Mouse (Mus musculus) ovary, adult 10 weeks (tissue): Measurements from ENCODE around the gene Rgl2. TPM values are rescaled to one million over a fixed set of nuclear protein-coding genes. Genes with fewer than 3 reads are reported as not detected.

Experiments
- polyA plus RNA-seq: library from polyadenylated mRNA; stranded (reverse); fragments of 350-450 nt; fragmentation: Illumina TruSeq; extraction: RNeasy Lipid Tissue Mini Kit (QIAGEN cat#74804); gene quantifications from one replicate; pipeline ENCODE4 v1.2.3, GENCODE M21; 2014

The Rgl2 gene
- polyA plus RNA-seq, result 1.9 TPM

GRCm38 (mm10) chr17:33929371-33930279, at the start of gene Rgl2:
Rgl2 (plus strand) TSS chr17:33929543.

GRCm38 (mm10) chr17:33890533-33891059, 38.7 kb upstream of the Rgl2 start, which contains the start of gene Kifc1:
Kifc1 (minus strand) TSS chr17:33890661.

DNA sequence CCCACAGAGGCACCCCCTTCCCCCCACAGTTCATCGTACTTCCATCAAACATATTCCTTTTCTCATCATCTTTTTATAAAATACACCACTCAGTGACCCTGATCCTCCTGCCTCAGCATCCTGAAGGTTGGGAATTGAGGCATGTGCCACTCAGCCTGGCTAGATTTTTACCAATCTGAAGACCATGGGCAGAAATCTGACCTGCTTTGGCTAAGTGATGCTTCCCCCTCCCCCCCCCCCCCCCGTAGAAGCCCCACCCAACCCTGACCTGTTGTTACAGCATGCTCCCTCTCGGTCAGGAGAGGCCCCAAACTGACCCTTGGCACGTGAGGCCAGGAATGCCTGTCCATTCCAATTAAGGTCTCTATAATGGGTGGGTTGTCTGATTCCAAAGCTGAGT, 24.5 kb upstream of the Rgl2 start, which contains the start of gene Platr17:
Platr17 (plus strand) TSS at position 301 of the 400 bp plus-strand sequence.

DNA sequence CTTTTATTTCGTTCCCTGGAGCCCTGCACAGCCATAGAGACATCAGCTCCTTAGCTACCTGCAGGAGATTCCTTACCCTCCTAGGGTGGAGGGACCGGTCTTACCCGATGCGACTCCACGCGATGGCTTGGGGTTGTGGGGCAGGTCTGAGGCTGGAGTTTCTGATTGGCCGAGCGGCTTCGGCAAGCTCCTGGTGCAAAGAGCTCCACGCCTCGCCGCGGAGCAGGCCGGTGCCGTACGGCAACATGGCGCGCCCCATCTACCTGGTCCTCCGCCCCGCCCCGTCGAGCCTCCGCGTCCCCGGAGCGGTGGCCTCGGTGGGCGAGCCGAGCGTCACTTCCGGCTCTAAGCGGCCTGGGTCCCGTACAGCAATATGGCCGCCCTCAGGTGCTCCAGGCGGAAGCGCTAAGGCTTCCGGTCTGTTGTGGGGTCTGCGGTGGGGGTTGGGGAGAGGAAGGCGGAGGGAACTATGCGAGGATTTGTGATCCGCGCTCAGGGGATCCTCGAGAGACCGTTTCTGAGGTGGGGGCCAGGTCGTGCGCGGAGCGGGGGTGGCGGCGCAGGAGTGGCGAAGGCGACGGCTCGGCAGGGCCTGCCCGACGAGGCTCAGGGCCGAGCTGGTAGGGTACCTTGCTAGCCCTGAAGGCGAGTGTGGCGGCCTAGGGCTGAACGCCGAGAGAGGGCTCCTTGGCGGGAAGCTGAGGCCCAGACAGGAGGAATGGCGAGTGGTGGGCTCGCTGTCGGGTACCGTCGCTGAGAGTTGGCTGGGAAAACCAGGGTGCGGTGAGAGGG, 20.1 kb upstream of the Rgl2 start, which contains the start of gene Daxx:
Daxx (plus strand) TSS at position 338 of the 792 bp plus-strand sequence.

GRCm38 (mm10) chr17:33915671-33916250, 13.6 kb upstream of the Rgl2 start, which contains the start of the genes Tapbp and Zbtb22:
Tapbp (plus strand) TSS chr17:33915899.
Zbtb22 (plus strand) TSS chr17:33915904.

DNA sequence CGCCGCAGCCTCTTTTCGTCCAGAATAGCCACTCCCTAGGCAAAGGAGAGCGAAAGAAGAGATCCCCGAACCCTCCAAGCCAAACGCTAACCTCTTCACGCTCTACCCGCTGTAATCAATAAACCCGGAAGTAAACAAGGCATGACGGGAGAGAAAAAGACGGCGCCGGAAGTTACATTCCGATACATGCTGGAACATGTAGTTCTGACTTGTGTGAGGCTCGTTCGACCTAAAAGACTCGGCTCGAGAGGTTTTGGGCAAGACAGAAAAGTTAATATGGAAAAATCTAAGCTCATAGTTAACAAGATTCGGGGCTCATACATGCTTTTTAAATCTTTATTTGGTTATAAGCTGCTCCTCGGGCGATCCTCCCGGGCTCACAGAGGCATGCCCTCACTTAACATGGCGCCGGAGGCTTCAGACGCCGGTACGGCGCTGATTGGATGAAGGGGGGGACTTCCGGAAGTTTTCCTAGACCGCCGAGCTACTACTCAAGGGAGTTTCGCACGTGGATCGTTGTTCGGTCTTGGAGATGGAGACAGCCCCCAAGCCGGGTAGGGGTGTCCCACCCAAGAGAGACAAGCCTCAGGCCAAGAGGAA, 11.0 kb downstream of the Rgl2 start, which contains the start of the genes Pfdn6 and Wdr46:
Pfdn6 (minus strand) TSS at position 138 of the 600 bp plus-strand sequence.
Wdr46 (plus strand) TSS at position 455 of the 600 bp plus-strand sequence.

DNA sequence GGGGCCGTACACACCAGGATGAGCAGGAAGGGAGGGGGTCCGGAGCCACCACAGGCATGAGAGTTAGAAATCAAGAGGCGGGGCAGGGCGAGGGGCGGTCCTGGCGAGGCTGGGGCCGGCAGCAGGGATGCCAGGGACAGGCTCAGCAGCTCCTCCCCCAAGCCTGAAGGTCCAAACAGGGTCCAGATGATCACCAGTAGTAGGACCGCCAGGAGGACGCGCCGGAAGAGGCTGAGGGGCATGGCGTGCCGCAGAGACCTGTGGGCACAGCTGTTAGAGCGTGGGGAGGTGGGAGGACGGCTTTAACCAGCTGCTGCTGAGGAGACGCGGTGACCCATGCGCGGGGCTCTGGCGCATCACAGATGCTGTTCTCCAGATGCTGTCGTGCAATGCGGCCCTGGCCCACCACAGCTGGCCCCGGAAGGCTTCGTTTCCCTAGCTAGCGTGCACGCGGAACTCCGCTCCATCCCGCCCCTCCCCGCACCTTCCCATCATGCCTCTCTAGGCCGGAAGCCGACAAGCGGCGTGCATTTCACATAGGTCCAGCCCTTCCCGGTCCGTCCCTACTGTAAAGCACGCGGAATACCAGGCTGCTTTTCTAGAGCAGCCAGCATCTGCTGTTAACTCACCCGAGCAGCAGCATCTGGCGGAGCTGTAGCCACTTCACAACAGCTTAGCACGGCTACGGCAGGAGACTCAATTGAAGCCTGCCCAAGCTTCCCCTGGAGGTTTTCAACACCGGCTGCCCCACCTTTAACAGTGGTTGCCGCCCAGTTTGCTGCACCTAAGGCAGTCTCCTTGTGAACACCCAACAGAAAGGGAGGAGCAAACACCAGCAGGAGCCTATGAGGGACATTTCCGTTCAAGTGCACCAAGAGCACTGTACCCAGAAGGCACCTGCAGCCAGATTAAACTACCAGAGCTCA, 21.9 kb downstream of the Rgl2 start, which contains the start of gene B3galt4:
B3galt4 (minus strand) TSS at position 468 of the 926 bp plus-strand sequence.

GRCm38 (mm10) chr17:33955555-33956214, 26.3 kb downstream of the Rgl2 start, which contains the start of the genes Vps52 and Rps18:
Vps52 (plus strand) TSS chr17:33955812.
Rps18 (minus strand) TSS chr17:33956001.

Other genes starting within 250 kb of the Rgl2 start
- gene Hnrnpm, start 242.7 kb upstream of the Rgl2 start, polyA plus RNA-seq, result 627 TPM
- gene March2, start 210.9 kb upstream of the Rgl2 start, polyA plus RNA-seq, result 16.3 TPM
- 36.7 TPM for gene Rab11b, start 169.0 kb upstream of the Rgl2 start, polyA plus RNA-seq
- 5.5 TPM for gene Angptl4, start 147.7 kb upstream of the Rgl2 start, polyA plus RNA-seq
- 5.6 TPM for gene Kank3, start 119.0 kb upstream of the Rgl2 start, polyA plus RNA-seq
- gene Rps28, start 105.0 kb upstream of the Rgl2 start, polyA plus RNA-seq, result 90.3 TPM
- 14.1 TPM for gene Ndufa7, start 105.0 kb upstream of the Rgl2 start, polyA plus RNA-seq
- 9.6 TPM for gene Cd320, start 86.5 kb upstream of the Rgl2 start, polyA plus RNA-seq
- gene Gm7029, start 55.7 kb upstream of the Rgl2 start, polyA plus RNA-seq, result not detected
- 4.2 TPM for gene Kifc1, start 38.9 kb upstream of the Rgl2 start, polyA plus RNA-seq
- not detected for gene Platr17, start 24.4 kb upstream of the Rgl2 start, polyA plus RNA-seq
- gene Daxx, start 20.1 kb upstream of the Rgl2 start, polyA plus RNA-seq, result 6.0 TPM
- gene Tapbp, start 13.6 kb upstream of the Rgl2 start, polyA plus RNA-seq, result 33.7 TPM
- gene Zbtb22, start 13.6 kb upstream of the Rgl2 start, polyA plus RNA-seq, result 1.7 TPM
- 15.3 TPM for gene Pfdn6, start 10.8 kb downstream of the Rgl2 start, polyA plus RNA-seq
- gene Wdr46, start 11.1 kb downstream of the Rgl2 start, polyA plus RNA-seq, result 0.74 TPM
- gene B3galt4, start 21.9 kb downstream of the Rgl2 start, polyA plus RNA-seq, result 0.29 TPM
- gene Vps52, start 26.3 kb downstream of the Rgl2 start, polyA plus RNA-seq, result 3.7 TPM
- 24.9 TPM for gene Rps18, start 26.5 kb downstream of the Rgl2 start, polyA plus RNA-seq
- gene H2-K1, start 70.8 kb downstream of the Rgl2 start, polyA plus RNA-seq, result 77.3 TPM
- 1.5 TPM for gene Ring1, start 95.1 kb downstream of the Rgl2 start, polyA plus RNA-seq
- gene H2-Ke6, start 98.5 kb downstream of the Rgl2 start, polyA plus RNA-seq, result not detected
- gene Slc39a7, start 102.1 kb downstream of the Rgl2 start, polyA plus RNA-seq, result 1.2 TPM
- 1.2 TPM for gene Rxrb, start 102.3 kb downstream of the Rgl2 start, polyA plus RNA-seq
- gene Col11a2, start 109.9 kb downstream of the Rgl2 start, polyA plus RNA-seq, result not detected
- gene H2-Oa, start 162.8 kb downstream of the Rgl2 start, polyA plus RNA-seq, result not detected
- not detected for gene H2-DMa, start 190.0 kb downstream of the Rgl2 start, polyA plus RNA-seq
- gene Brd2, start 193.1 kb downstream of the Rgl2 start, polyA plus RNA-seq, result 266 TPM
- gene H2-DMb2, start 213.8 kb downstream of the Rgl2 start, polyA plus RNA-seq, result 1.1 TPM
- 5.0 TPM for gene H2-DMb1, start 223.5 kb downstream of the Rgl2 start, polyA plus RNA-seq